Mouse (Mus musculus) embryonic fibroblast, embryonic 13.5 days (primary cell): ENCODE results near the gene Pcdh19.

ENCODE experiments used
- CTCF ChIP-seq: IDR thresholded peaks from 2 replicates; pipeline ENCODE4 v1.5.1; 2011; ENCODE audit warnings: mild to moderate bottlenecking, control low read depth, low read length, moderate library complexity, borderline replicate concordance; ENCODE audit not compliant: insufficient read depth
- POLR2A ChIP-seq: IDR thresholded peaks from 2 replicates; pipeline ENCODE4 v1.6.1; 2011; ENCODE audit warnings: low read depth, mild to moderate bottlenecking, control low read depth, low read length, moderate library complexity

DNA sequence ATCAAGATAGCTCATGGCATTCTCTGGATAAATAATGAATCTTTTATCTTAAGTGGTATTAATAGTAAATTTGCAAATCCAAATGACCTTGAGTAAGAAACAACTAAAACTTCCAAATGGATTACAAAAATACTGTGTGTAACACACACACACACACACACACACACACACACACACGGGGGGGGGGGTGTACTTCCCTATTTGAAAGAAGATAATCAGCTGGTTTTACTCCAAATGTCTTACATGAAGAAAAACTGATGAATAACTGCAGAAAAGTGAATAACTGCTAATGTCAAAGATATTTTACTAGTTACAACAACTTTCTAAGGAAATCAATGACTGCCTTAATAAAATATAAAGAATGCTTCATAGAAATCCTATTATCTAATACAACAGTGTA, 70.6 kb downstream of the Pcdh19 start:
- TF ChIP-seq POLR2A = no peak
- TF ChIP-seq CTCF = no peak
